Mouse (Mus musculus) stomach, embryonic 16.5 days (tissue): Measurements from ENCODE around the gene R3hdm1. TPM values are rescaled to one million over a fixed set of nuclear protein-coding genes. Genes with fewer than 3 reads are reported as not detected.
A peak's percentile ranks its signal among the peaks of the same experiment; 100 is the strongest.
"Not testable (repeated sequence)": the region's sequence is repeated elsewhere in the genome, so short reads cannot be mapped to it uniquely, and the experiment has no call there.

Experiments
- ATAC-seq: fragments of 200-750 bp; cut with Nextera tagmentation; 2 replicates; pipeline ENCODE4 v1.8.0; 2017; ENCODE audit warnings: moderate number of reproducible peaks, moderate TSS enrichment; ENCODE audit not compliant: insufficient read depth, low FRiP score
- H3K27ac ChIP-seq: fragments of 300-500 bp; sonication (generic); 2 replicates; pipeline ENCODE4 v1.5.1; 2014; ENCODE audit warnings: low read length
- H3K27me3 ChIP-seq: fragments of 300-500 bp; sonication (generic); 2 replicates; pipeline ENCODE4 v1.6.1; 2014; ENCODE audit warnings: low read length, control low read depth, mixed read lengths; ENCODE audit not compliant: control insufficient read depth, insufficient read depth
- H3K36me3 ChIP-seq: fragments of 300-500 bp; sonication (generic); 2 replicates; pipeline ENCODE4 v1.6.1; 2014; ENCODE audit warnings: low read length; ENCODE audit not compliant: control insufficient read depth, insufficient read depth
- H3K4me1 ChIP-seq: fragments of 300-500 bp; sonication (generic); 2 replicates; pipeline ENCODE4 v1.6.1; 2014; ENCODE audit warnings: low read length, control low read depth, mixed read lengths; ENCODE audit not compliant: control insufficient read depth, insufficient read depth
- H3K4me2 ChIP-seq: fragments of 300-500 bp; sonication (generic); 2 replicates; pipeline ENCODE4 v1.6.1; 2014; ENCODE audit warnings: low read depth, low read length, mixed read lengths
- H3K4me3 ChIP-seq: fragments of 300-500 bp; sonication (generic); replicated peaks from 2 replicates; pipeline ENCODE4 v1.5.1; 2014; ENCODE audit warnings: mild to moderate bottlenecking, low read length
- H3K9ac ChIP-seq: fragments of 300-500 bp; sonication (generic); 2 replicates; pipeline ENCODE4 v1.6.1; 2014; ENCODE audit warnings: low read length
- H3K9me3 ChIP-seq: fragments of 300-500 bp; sonication (generic); replicated peaks from 2 replicates; pipeline ENCODE4 v1.6.1; 2016; ENCODE audit warnings: low read length, control low read depth; ENCODE audit not compliant: control insufficient read depth
- WGBS: fragments of 180-500 bp; shearing (Covaris S2); extraction: QIAGEN DNeasy Blood & Tissue Kit; methylation state at CpG from one replicate; pipeline ENCODE4 v1.1.7; 2014; 5-methylcytosine and 5-hydroxymethylcytosine counted together
- polyA plus RNA-seq: library from polyadenylated mRNA; unstranded; fragments of >200 nt; fragmentation: Nextera tagmentation; extraction: Ambion mirVana; gene quantifications from 2 replicates; pipeline ENCODE4 v1.2.1, GENCODE M21; 2015

The R3hdm1 gene
- polyA plus RNA-seq, 1 experiment from 2014 or later = 52.8 TPM

DNA sequence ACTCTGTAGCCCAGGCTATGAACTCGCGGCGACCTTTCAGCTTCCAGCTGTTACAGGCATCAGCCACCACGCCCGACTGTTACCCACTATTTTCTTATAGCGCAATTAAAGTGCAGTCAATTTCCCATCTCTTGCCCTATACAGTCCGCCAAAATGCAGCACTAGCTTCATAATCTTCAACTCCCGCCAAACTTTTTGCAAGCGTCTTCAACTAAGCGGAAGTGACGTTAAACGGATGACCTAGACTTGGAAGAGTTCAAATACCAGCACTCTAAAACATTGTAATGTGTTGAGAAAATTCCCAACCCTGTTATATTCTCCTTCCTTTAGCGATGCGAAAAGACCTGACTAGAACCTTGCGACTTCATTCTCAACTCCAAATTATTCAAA lies 855 bp upstream of the R3hdm1 start:
- no peaks in the 10 kb centered on the region for H3K9me3 ChIP-seq
- peaks cover 5% of the 10 kb centered on the region for H3K4me1 ChIP-seq
- peak overlapping the region; percentile 93 for H3K4me3 ChIP-seq
- under 1% methylated on average over 15 of the region's 15 CpGs for WGBS
- no peaks in the 10 kb centered on the region for H3K27me3 ChIP-seq
- H3K9ac ChIP-seq = peak overlapping the region; percentile 67
- H3K36me3 ChIP-seq = no peaks in the 10 kb centered on the region
- peak overlapping the region; percentile 60 for H3K4me2 ChIP-seq
- ATAC-seq = peak; percentile 14; the same call in 1 of the 2 replicates
- H3K27ac ChIP-seq = peak overlapping the region; percentile 90

DNA sequence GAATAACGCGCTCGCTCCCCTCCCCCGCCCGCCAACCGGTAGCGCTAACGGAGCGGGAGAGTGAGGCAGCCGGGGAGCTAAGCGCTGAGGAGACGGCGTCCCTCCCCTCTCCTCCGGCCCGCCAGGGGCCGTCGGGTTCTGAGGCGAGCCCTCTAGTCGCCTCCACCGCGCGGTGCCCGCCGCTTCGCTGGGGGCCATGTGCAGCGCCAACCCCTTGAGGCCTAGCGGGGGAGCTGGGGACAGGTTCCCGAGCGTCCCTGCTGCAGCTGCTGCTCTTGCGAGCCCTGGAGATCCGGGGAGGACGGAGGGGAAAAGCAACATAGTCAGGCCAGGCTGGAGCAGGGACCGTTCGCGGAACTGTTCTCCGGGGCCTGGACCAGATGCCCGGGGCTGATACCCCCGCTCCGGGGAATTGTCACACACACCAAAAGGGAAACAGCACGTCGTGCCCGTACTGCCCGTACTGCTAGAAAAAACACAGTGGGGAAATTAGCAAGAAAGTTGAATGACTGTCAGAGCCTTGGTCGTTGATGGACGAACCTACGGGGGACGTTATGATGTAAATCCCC lies 503 bp downstream of the R3hdm1 start:
- Histone ChIP-seq H3K9ac (peak overlapping the region; percentile 89), H3K27ac (peak overlapping the region; percentile 91), H3K4me1 (peaks cover 5% of the 10 kb centered on the region), H3K4me2 (peak overlapping the region; percentile 66), H3K36me3 (no peaks in the 10 kb centered on the region), H3K27me3 (no peaks in the 10 kb centered on the region), H3K4me3 (peak overlapping the region; percentile 93), H3K9me3 (no peaks in the 10 kb centered on the region)
- 0% methylated on average over 47 of the region's 47 CpGs for WGBS
- peak; percentile 38 for ATAC-seq

DNA sequence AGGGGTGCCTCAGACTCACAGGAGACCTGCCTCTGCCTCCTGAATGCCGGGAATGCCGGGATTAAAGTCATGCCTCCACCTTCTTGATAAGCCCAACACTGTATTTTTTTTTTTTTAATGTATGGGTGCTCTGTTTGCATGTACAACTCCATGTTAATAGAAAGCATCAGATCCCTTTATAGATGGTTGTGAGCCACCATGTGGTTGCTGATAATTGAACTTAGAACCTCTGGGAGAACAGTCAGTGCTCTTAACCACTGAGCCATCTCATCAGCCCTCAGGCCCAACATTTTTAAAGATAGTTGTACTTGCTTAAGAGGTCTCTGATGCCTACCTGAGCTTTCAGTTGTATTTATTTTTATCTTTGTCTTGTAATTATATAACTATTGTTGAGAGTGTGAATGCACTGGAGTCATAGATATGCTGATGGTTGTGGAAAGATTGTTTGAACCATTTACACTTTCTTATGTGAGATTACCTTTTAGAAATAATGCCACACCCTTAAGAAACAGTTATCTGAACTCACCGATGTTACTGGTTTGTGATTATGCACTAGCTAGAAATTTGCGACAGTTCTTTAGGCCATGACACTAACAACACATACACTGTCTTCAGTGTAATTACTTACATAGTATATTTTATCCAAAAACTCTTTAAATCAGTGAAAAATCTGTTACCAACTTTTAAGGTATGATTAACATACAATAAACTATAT lies 18.0 kb downstream of the R3hdm1 start:
- WGBS = 87% methylated on average over 4 of the region's 4 CpGs

DNA sequence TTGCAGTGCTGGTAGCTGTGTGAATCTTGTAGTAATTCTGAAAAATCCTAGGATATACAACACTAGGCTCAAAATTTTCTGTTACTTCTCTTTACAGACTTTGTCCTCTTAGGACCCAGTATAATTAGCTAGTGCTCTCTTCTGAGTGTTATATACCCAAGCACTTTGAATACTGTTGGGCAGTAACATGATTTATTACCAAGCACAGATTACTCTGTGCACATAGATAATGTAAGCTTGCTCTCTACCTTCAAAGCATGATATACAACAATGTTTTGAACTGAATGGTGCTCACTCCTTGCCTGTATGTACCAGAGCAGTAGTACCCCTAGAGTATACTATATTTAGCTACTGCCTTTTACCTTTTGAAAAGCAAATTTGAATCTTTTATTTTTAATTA lies 33.1 kb downstream of the R3hdm1 start:
- H3K27me3 ChIP-seq, H3K36me3 ChIP-seq, H3K9ac ChIP-seq, H3K4me2 ChIP-seq, H3K27ac ChIP-seq, H3K4me3 ChIP-seq, H3K9me3 ChIP-seq, ATAC-seq, H3K4me1 ChIP-seq: not testable (repeated sequence)

More for the DNA sequence above, 18.0 kb downstream of the R3hdm1 start:
- H3K9me3 ChIP-seq = no peaks in the 10 kb centered on the region; the same call in 1 of the 2 replicates
- H3K4me3 ChIP-seq = no peak overlapping the region
- H3K27ac ChIP-seq = no peak overlapping the region
- no peak overlapping the region for H3K4me2 ChIP-seq
- no peaks in the 10 kb centered on the region for H3K36me3 ChIP-seq
- H3K4me1 ChIP-seq = no peaks in the 10 kb centered on the region
- no peak for ATAC-seq
- no peaks in the 10 kb centered on the region for H3K27me3 ChIP-seq
- H3K9ac ChIP-seq = no peak overlapping the region

DNA sequence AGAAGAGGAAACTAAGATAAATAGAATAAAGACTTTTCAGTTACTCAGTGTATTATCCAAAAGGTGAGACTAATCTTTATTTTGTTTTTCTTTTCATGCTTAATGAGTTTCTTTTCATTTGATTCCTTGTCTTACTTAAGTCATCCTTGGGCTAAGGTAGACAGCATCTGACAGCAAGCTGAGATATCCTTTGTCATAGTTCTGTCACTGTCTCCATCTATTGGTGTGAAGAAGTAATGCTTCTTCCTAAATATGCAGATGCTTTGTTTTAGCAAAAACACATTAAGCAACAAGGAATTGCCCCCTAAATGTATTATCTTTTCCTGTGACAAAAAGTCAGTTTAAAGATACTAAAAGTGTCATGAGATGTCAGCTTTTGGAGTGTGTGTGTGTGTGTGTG lies 37.9 kb downstream of the R3hdm1 start:
- no peaks in the 10 kb centered on the region for H3K9me3 ChIP-seq
- no peaks in the 10 kb centered on the region for H3K4me1 ChIP-seq
- no peak overlapping the region for H3K9ac ChIP-seq
- ATAC-seq = no peak
- H3K27ac ChIP-seq = no peak overlapping the region
- no peaks in the 10 kb centered on the region for H3K36me3 ChIP-seq
- no peak overlapping the region for H3K4me3 ChIP-seq
- no peaks in the 10 kb centered on the region for H3K27me3 ChIP-seq
- H3K4me2 ChIP-seq = no peak overlapping the region

DNA sequence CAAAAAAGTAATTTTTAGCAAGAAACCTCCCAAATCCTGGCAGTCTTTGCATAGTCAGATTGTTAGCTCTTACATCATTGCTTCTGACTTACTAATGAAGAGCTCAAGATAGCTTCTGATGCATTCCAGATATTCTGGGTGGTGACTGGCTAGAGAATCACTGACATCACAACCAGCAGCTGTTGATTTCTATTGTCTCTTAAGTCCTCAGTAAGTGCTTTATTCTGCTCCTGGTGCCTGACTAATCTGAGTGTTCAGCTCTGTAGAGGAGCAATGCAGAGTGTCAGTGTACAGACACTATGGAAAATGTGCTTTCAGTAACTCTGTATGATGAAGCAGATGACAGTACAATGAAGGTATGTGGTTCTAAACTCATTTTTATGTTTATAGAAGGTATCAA lies 38.6 kb downstream of the R3hdm1 start:
- H3K4me2 ChIP-seq = no peak overlapping the region
- H3K4me3 ChIP-seq = no peak overlapping the region
- ATAC-seq = no peak
- H3K27me3 ChIP-seq = no peaks in the 10 kb centered on the region
- H3K9me3 ChIP-seq = no peaks in the 10 kb centered on the region
- no peaks in the 10 kb centered on the region for H3K36me3 ChIP-seq
- no peaks in the 10 kb centered on the region for H3K4me1 ChIP-seq
- no peak overlapping the region for H3K27ac ChIP-seq
- no peak overlapping the region for H3K9ac ChIP-seq

DNA sequence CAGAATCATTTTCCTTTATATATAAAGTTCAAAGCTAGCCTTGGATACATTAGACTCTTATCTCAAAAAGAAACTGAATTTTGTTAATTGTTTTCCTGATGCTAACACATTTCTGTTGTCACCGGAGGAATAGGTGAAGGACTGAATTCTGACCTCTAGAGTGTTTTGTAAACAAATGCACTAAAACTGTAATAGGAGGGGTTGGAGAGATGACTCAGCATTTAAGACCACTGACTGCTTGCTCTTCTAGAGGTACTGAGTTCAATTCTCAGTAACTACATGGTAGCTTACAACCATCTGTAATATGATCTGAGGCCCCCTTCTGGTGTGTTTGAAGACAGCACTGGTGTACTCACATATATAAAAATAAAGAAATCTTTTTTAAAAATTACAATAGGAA lies 63.9 kb downstream of the R3hdm1 start:
- Histone ChIP-seq H3K36me3 (no peaks in the 10 kb centered on the region), H3K4me1 (no peaks in the 10 kb centered on the region), H3K27ac (no peak overlapping the region), H3K4me3 (no peak overlapping the region), H3K9ac (no peak overlapping the region), H3K27me3 (no peaks in the 10 kb centered on the region), H3K9me3 (no peaks in the 10 kb centered on the region), H3K4me2 (no peak overlapping the region)
- whole genome bisulfite sequencing = 73% methylated on average over 1 of the region's 1 CpGs
- ATAC-seq = no peak

DNA sequence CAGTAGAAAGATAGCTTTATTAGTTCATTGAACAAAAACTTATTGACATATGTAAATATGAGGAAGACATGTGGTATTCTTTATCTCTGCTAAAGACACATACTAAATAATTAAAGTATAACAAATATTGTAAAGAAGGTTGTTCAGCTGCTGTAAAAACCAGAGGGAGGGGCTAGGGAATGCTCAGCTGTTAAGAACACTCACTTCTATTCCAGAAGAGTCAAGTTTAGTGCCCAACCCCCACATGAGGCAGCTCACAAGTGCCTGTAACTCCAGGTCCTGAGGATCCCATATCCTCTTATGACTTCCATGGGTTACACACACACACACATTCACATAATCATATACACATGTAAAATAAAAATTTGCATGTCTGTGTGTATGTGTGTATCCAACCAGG lies 67.0 kb downstream of the R3hdm1 start:
- no peak for ATAC-seq

DNA sequence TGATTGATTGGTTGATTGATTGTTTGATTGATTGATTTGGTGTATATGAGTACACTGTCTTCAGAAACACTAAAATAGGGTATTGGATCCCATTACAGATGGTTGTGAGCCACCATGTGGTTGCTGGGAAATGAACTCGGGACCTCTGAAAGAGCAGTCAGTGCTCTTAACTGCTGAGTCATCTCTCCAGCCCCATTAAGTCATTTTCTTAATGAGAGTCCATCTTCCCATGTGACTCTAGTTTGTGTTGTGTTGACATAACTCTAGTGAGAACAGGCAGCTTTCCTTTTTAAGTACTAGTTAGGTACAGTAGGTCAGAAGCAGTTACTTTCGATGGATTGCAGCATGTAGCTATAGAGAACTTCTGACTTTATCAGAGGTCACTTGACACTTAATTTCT lies 88.3 kb downstream of the R3hdm1 start:
- no peak for ATAC-seq
- Histone ChIP-seq H3K9ac (no peak overlapping the region), H3K4me3 (no peak overlapping the region), H3K9me3 (no peaks in the 10 kb centered on the region), H3K27ac (no peak overlapping the region), H3K4me2 (no peak overlapping the region), H3K27me3 (no peaks in the 10 kb centered on the region), H3K4me1 (no peaks in the 10 kb centered on the region), H3K36me3 (peaks cover 8% of the 10 kb centered on the region; the same call in 1 of the 2 replicates)
- 75% methylated on average over 2 of the region's 2 CpGs for WGBS

More for the DNA sequence above, 67.0 kb downstream of the R3hdm1 start:
- H3K27ac ChIP-seq = no peak overlapping the region
- no peaks in the 10 kb centered on the region for H3K9me3 ChIP-seq
- no peaks in the 10 kb centered on the region for H3K27me3 ChIP-seq
- H3K4me3 ChIP-seq = no peak overlapping the region
- H3K4me1 ChIP-seq = no peaks in the 10 kb centered on the region
- no peaks in the 10 kb centered on the region for H3K36me3 ChIP-seq
- H3K4me2 ChIP-seq = no peak overlapping the region
- no peak overlapping the region for H3K9ac ChIP-seq
